Mouse (Mus musculus) cortical plate, adult 2 months (tissue): ENCODE measurements at regions not wholly inside any gene's neighbourhood (a gene's known extent, or its start where the extent isn't known, plus 50 kb on each side); places are given as distances from the start of the nearest gene placed in this dataset.

Experiments
- CTCF ChIP-seq: fragments of 200-500 bp; IDR thresholded peaks from 2 replicates; pipeline ENCODE4 v1.5.1; 2011; ENCODE audit warnings: mild to moderate bottlenecking, control low read depth, low read length; ENCODE audit not compliant: insufficient read depth; ENCODE audit errors: extremely low read depth
- POLR2A ChIP-seq: fragments of 200-500 bp; IDR thresholded peaks from 2 replicates; pipeline ENCODE4 v1.6.1; 2011; ENCODE audit warnings: mild to moderate bottlenecking, low read length, control low read depth; ENCODE audit not compliant: insufficient read depth; ENCODE audit errors: extremely low read depth

DNA sequence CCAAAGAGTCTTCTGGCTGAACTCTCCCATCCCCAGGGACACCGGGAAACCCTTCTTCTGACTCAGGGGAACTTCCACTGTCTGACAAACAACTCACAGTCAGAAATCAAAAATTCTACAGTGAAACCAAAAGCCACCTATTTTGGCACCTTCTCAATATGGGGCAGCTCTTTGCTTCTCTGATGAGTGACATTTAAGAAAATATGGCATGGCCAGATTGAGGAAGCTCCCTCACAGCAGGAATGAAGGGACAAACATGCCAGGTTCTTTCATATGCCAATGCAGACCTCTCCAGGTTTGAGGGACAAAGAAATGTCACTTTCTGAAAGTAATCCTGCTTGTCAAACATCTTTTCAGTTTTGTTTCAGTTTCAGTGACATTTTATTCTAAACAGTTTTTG is 615.8 kb upstream of the Gm21961 start:
- TF ChIP-seq CTCF = no peak
- TF ChIP-seq POLR2A = no peak
